Mouse (Mus musculus) limb, embryonic 14.5 days (tissue): Measurements from ENCODE around the gene Ate1. TPM values are rescaled to one million over a fixed set of nuclear protein-coding genes. Genes with fewer than 3 reads are reported as not detected.

Experiments used
- ATAC-seq: fragments of 200-750 bp; cut with Nextera tagmentation; 2 replicates; pipeline ENCODE4 v1.8.0; 2017; ENCODE audit warnings: low read depth, moderate number of reproducible peaks, moderate TSS enrichment; ENCODE audit not compliant: low FRiP score
- DNase-seq: peaks from one replicate; pipeline ENCODE4 v3.0.0-alpha.2; 2015; ENCODE audit warnings: low spot score
- H3K27ac ChIP-seq: fragments of 300-500 bp; sonication (generic); replicated peaks from 2 replicates; pipeline ENCODE4 v1.5.1; 2014; ENCODE audit warnings: low read depth, mild to moderate bottlenecking, low read length, moderate library complexity, mixed read lengths
- H3K27me3 ChIP-seq: fragments of 300-500 bp; sonication (generic); 2 replicates; pipeline ENCODE4 v1.6.1; 2014; ENCODE audit warnings: low read length, mixed read lengths; ENCODE audit not compliant: control insufficient read depth, insufficient read depth
- H3K36me3 ChIP-seq: fragments of 300-500 bp; sonication (generic); 2 replicates; pipeline ENCODE4 v1.6.1; 2014; ENCODE audit warnings: mild to moderate bottlenecking, low read length, moderate library complexity, mixed read lengths; ENCODE audit not compliant: control insufficient read depth, insufficient read depth
- H3K4me1 ChIP-seq: fragments of 300-500 bp; sonication (generic); 2 replicates; pipeline ENCODE4 v1.6.1; 2014; ENCODE audit warnings: antibody characterized with exemption, low read length, mixed read lengths; ENCODE audit not compliant: control insufficient read depth, insufficient read depth
- H3K4me2 ChIP-seq: fragments of 300-500 bp; sonication (generic); replicated peaks from 2 replicates; pipeline ENCODE4 v1.6.1; 2014; ENCODE audit warnings: low read depth, mild to moderate bottlenecking, low read length, moderate library complexity; ENCODE audit not compliant: severe bottlenecking
- H3K4me3 ChIP-seq: fragments of 300-500 bp; sonication (generic); replicated peaks from 2 replicates; pipeline ENCODE4 v1.5.1; 2014; ENCODE audit warnings: low read length
- H3K9ac ChIP-seq: fragments of 300-500 bp; sonication (generic); 2 replicates; pipeline ENCODE4 v1.6.1; 2014; ENCODE audit warnings: mild to moderate bottlenecking, low read depth, low read length, moderate library complexity; ENCODE audit not compliant: severe bottlenecking
- H3K9me3 ChIP-seq: fragments of 300-500 bp; sonication (generic); 2 replicates; pipeline ENCODE4 v1.6.1; 2016; ENCODE audit warnings: low read length; ENCODE audit not compliant: control insufficient read depth
- POLR2A ChIP-seq: fragments of 200-500 bp; IDR thresholded peaks from 2 replicates; pipeline ENCODE4 v1.8.0; 2012; ENCODE audit warnings: inconsistent platforms, mild to moderate bottlenecking, moderate library complexity, borderline replicate concordance; ENCODE audit not compliant: insufficient read depth, insufficient read length; ENCODE audit errors: extremely low read depth
- WGBS: fragments of 180-500 bp; shearing (Covaris S2); extraction: QIAGEN DNeasy Blood & Tissue Kit; methylation state at CpG from one replicate; pipeline ENCODE4 v1.1.7; 2014; 5-methylcytosine and 5-hydroxymethylcytosine counted together
- polyA plus RNA-seq, 2 experiments: library from polyadenylated mRNA; depleted of rRNA in 1 of 2; stranded (reverse) in 1 of 2; unstranded in 1 of 2; fragments of >200 nt; fragmentation: Nextera tagmentation in 1 of 2; extraction: Ambion mirVana in 1 of 2; gene quantifications; 2 replicates each; pipeline versions ENCODE4 v1.2.1 to v1.2.3; 2012 to 2014

The Ate1 gene
- polyA plus RNA-seq, 2 experiments: 12.9 to 47.8 TPM

DNA sequence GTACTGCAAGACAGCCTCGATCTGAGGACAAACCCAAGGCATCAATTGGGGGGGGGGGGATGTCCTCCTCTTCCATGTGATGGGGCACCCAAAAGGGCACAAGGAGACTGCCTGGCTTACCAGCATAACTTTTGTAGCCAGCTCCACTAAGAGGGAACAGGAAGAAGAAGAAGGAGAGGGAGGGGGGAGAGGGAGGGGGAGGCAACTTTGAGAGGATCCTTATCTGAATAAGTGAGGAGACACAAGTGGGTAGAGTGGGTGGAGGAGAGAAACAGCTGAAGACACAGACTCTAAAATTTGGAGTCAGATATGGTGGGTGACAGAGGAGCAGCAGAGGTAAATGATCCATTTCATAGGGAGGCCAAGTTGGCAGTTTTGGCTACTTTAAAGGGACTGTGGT is 40.8 kb upstream of the Ate1 start:
- Histone ChIP-seq H3K27ac (no peak overlapping the region), H3K4me2 (no peak overlapping the region), H3K9ac (no peak overlapping the region), H3K36me3 (no peaks in the 10 kb centered on the region), H3K27me3 (no peaks in the 10 kb centered on the region), H3K4me3 (no peak overlapping the region), H3K4me1 (no peaks in the 10 kb centered on the region), H3K9me3 (no peaks in the 10 kb centered on the region)
- no peak for ATAC-seq
- no peak for DNase-seq
- TF ChIP-seq POLR2A: no peak
- WGBS: 56% methylated on average over 1 of the region's 1 CpGs

DNA sequence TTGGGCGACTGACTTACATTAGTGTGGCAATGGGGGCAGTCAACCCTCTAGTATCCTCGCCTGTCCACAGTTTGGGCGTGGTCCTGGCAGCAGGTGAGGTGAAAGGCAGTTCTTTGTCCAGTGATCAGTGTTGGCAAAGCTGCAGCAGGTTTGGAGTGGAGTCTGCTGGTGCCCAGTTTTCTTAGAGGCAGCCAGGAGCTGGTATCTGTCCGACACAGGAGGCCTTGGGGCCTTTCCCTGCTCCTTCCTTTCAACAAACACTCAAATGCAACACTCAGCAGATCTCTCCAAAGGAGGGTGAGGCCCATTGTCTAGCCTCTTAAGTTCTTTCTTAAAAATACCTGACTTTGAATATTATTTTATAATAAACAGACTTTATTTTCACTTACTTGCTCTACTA is 38.4 kb upstream of the Ate1 start:
- DNase-seq (no peak), ATAC-seq (no peak)
- WGBS: 73% methylated on average over 4 of the region's 4 CpGs
- Histone ChIP-seq H3K4me3 (no peak overlapping the region), H3K4me2 (no peak overlapping the region), H3K27me3 (no peaks in the 10 kb centered on the region), H3K9ac (no peak overlapping the region), H3K4me1 (no peaks in the 10 kb centered on the region; the same call in none of the 2 replicates), H3K27ac (no peak overlapping the region), H3K36me3 (no peaks in the 10 kb centered on the region), H3K9me3 (no peaks in the 10 kb centered on the region)
- TF ChIP-seq POLR2A: no peak

DNA sequence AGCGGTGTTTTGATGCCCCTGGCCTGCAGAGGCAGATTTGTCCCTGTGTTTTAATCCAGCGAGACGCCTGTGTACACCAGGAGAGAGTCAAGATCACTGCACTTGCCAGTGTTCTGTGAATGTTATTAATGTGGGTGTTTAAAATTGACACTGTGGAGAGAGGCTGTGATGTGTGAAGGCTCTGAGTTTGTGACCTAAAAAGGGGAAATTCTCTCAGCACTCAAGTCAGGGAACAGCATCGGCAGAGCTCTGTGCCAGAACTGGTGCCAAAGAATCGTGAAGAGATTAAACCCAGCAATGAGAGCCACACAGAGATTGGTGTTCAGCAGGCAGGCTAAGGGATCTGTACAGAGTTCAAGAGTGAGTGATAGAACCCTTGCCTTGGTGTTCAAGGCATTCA is 35.4 kb upstream of the Ate1 start:
- TF ChIP-seq POLR2A: no peak
- ATAC-seq (no peak), DNase-seq (no peak)
- no peaks in the 10 kb centered on the region for H3K9me3 ChIP-seq
- WGBS: 73% methylated on average over 5 of the region's 5 CpGs
- no peaks in the 10 kb centered on the region for H3K27me3 ChIP-seq
- no peaks in the 10 kb centered on the region for H3K36me3 ChIP-seq
- no peak overlapping the region for H3K9ac ChIP-seq
- H3K4me2 ChIP-seq: no peak overlapping the region
- no peak overlapping the region for H3K27ac ChIP-seq
- H3K4me1 ChIP-seq: peaks cover 4% of the 10 kb centered on the region
- no peak overlapping the region for H3K4me3 ChIP-seq

DNA sequence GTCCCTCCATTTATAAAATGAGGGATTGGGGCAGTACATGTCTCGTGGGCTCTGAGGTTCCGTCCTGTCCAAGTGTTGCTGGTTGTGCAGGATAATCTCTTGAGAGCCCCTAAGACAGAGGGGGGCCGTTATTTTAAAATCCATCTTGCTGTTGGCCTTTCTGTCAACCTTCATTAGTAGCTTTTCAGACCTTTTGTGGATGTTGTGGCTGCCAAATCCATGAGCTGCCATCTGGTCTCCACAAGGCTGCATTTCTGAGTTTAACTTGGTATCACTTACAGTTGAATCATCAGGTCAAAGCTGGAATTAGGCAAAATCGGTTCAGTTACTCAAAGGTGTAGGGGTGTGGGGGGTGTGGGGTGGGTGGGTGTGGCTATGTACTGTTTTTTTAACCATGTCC is 33.2 kb upstream of the Ate1 start:
- DNase-seq: no peak
- TF ChIP-seq POLR2A: no peak
- Histone ChIP-seq H3K9ac (no peak overlapping the region), H3K4me2 (no peak overlapping the region), H3K36me3 (no peaks in the 10 kb centered on the region), H3K27ac (no peak overlapping the region), H3K4me3 (no peak overlapping the region), H3K9me3 (no peaks in the 10 kb centered on the region; the same call in 1 of the 2 replicates), H3K27me3 (no peaks in the 10 kb centered on the region), H3K4me1 (peaks cover 4% of the 10 kb centered on the region)
- 45% methylated on average over 4 of the region's 4 CpGs for WGBS
- no peak for ATAC-seq

DNA sequence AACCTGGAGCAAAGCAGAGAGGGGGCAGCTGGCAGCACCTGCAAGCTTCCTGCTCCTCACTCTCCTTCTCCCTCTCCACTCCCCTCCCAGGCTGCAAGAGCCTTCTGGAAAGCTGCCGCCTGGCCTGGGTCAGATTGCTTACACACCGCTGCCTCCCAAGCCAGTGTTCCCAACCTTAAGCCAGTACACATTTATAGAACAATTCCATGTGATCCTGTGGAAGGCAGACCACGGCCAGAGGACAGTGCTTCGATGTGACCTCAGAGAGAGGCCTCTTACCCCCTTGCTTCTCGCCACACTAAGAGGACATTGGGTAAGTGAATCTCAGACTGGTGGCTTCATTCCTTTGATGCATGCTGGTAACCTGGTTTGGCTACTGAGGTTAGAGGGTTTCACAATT is 32.6 kb upstream of the Ate1 start:
- H3K27ac ChIP-seq: peak overlapping the region; percentile 38; the same call in 1 of the 2 replicates
- H3K9me3 ChIP-seq: no peaks in the 10 kb centered on the region; the same call in 1 of the 2 replicates
- WGBS: 53% methylated on average over 5 of the region's 5 CpGs
- TF ChIP-seq POLR2A: no peak
- no peaks in the 10 kb centered on the region for H3K36me3 ChIP-seq
- ATAC-seq (no peak), DNase-seq (no peak)
- no peak overlapping the region for H3K4me3 ChIP-seq
- H3K27me3 ChIP-seq: no peaks in the 10 kb centered on the region
- peaks cover 4% of the 10 kb centered on the region for H3K4me1 ChIP-seq
- H3K4me2 ChIP-seq: no peak overlapping the region
- no peak overlapping the region for H3K9ac ChIP-seq
